9 mouse cellular contexts compared by ENCODE assay signal in genomic region chr10:109713001-109713400, GRCm38 (mm10).
A peak's percentile ranks its signal among the peaks of the same experiment; 100 is the strongest.
DNase-seq lines count a peak whose midpoint lies in the region; ATAC-seq lines count a peak whose summit lies in the region.
"Had no signal": no experiment of that assay in that cellular context is flagged by ENCODE, and none has a peak within 500 bp of the region (broad histone marks: within the 10 kb centered on the region; RNA-seq: fewer than 3 reads in every experiment).

No protein-coding gene starts in this region.

- no peak overlapping the region for H3K27ac ChIP-seq in neural tube, embryonic 14.5 days (ENCODE audit: low read depth, low read length)
- no peak overlapping the region for H3K27ac ChIP-seq in embryonic facial prominence, embryonic 10.5 days (replicated peaks)
- H3K27ac ChIP-seq: heart, embryonic 13.5 days had no signal

- no peak overlapping the region for H3K4me2 ChIP-seq in neural tube, embryonic 14.5 days (ENCODE audit: low read depth, low read length)
- H3K4me2 ChIP-seq: heart, embryonic 13.5 days had no signal

- 0 out of 2 replicates have a peak, but pooled peaks cover 3% of the 10 kb centered on the region for H3K36me3 ChIP-seq in neural tube, embryonic 14.5 days (ENCODE audit: control insufficient read depth, insufficient read depth, low read length)
- no peaks in the 10 kb centered on the region for H3K36me3 ChIP-seq in embryonic facial prominence, embryonic 10.5 days (replicated peaks)
- H3K36me3 ChIP-seq: heart, embryonic 13.5 days had no signal

- peak; percentile 26 for DNase-seq in adrenal gland, postnatal 10 days
- no peak for DNase-seq in adrenal gland, adult 8-10 months
- no peak for DNase-seq in neural tube, embryonic 10.5 days (ENCODE audit: extremely low spot score, low spot score)
- peak; percentile 12 for DNase-seq in embryonic facial prominence, embryonic 10.5 days (ENCODE audit: low spot score)
- DNase-seq in mesoderm, embryonic 11.5 days (ENCODE audit: low read depth, low spot score) = peak; percentile 41
- DNase-seq in heart, adult 18-20 months = no peak
- no peak for DNase-seq in thymus, postnatal 0 days (ENCODE audit: low spot score)

- no peak overlapping the region for H3K4me3 ChIP-seq in neural tube, embryonic 14.5 days (ENCODE audit: low read depth, low read length)
- no peak overlapping the region for H3K4me3 ChIP-seq in embryonic facial prominence, embryonic 10.5 days
- H3K4me3 ChIP-seq: heart, embryonic 13.5 days had no signal

- H3K4me1 ChIP-seq in neural tube, embryonic 14.5 days (ENCODE audit: control insufficient read depth, insufficient read depth, low read length) = no peaks in the 10 kb centered on the region
- H3K4me1 ChIP-seq in embryonic facial prominence, embryonic 10.5 days = no peaks in the 10 kb centered on the region
- H3K4me1 ChIP-seq: heart, embryonic 13.5 days had no signal

- no peak overlapping the region for H3K9ac ChIP-seq in neural tube, embryonic 14.5 days (replicated peaks; ENCODE audit: low read depth, low read length)
- H3K9ac ChIP-seq: heart, embryonic 13.5 days had no signal

- H3K9me3 ChIP-seq in neural tube, embryonic 14.5 days (ENCODE audit: control insufficient read depth, low read length) = no peaks in the 10 kb centered on the region
- H3K9me3 ChIP-seq in embryonic facial prominence, embryonic 10.5 days = no peaks in the 10 kb centered on the region
- H3K9me3 ChIP-seq: heart, embryonic 13.5 days had no signal

- H3K27me3 ChIP-seq in neural tube, embryonic 14.5 days (ENCODE audit: control insufficient read depth, insufficient read depth, low read length) = no peaks in the 10 kb centered on the region
- no peaks in the 10 kb centered on the region for H3K27me3 ChIP-seq in embryonic facial prominence, embryonic 10.5 days (replicated peaks; ENCODE audit: low read depth, poor library complexity, severe bottlenecking)
- H3K27me3 ChIP-seq: heart, embryonic 13.5 days had no signal

- WGBS in neural tube, embryonic 14.5 days = 42% methylated on average over 5 of the region's 5 CpGs
- 46% methylated on average over 5 of the region's 5 CpGs for WGBS in embryonic facial prominence, embryonic 10.5 days

- peak; percentile 49; the same call in 1 of the 2 replicates for ATAC-seq in neural tube, embryonic 14.5 days (ENCODE audit: low read depth)

Comparison
In these comparisons a context has a peak if more than half of its experiments do, and no peak if none do; other contexts are left out.
1. DNase-seq: peak in adrenal gland, postnatal 10 days (single experiment), embryonic facial prominence, embryonic 10.5 days (single experiment) and mesoderm, embryonic 11.5 days (single experiment); none in adrenal gland, adult 8-10 months (single experiment), neural tube, embryonic 10.5 days (single experiment), heart, adult 18-20 months (0 of 2) and thymus, postnatal 0 days (single experiment).